Mouse (Mus musculus) C2C12 (cell line): Measurements from ENCODE around the gene Psrc1. TPM values are rescaled to one million over a fixed set of nuclear protein-coding genes. Genes with fewer than 3 reads are reported as not detected.

Experiments used
- H3K27me3 ChIP-seq: one replicate; pipeline ENCODE4 v1.6.1; 2011; ENCODE audit not compliant: control insufficient read depth, insufficient read depth, insufficient read length
- H3K36me3 ChIP-seq: one replicate; pipeline ENCODE4 v1.6.1; 2011; ENCODE audit not compliant: control insufficient read depth, insufficient read depth
- H3K4me3 ChIP-seq: one replicate; pipeline ENCODE4 v1.5.1; 2011; ENCODE audit warnings: mild to moderate bottlenecking, control low read depth; ENCODE audit not compliant: poor library complexity, insufficient read depth, severe bottlenecking
- H3K79me2 ChIP-seq: one replicate; pipeline ENCODE4 v1.6.1; 2011; ENCODE audit not compliant: control insufficient read depth, insufficient read depth
- H3K79me3 ChIP-seq: one replicate; pipeline ENCODE4 v1.6.1; 2011; ENCODE audit warnings: low read depth, control low read depth
- H3ac ChIP-seq: one replicate; pipeline ENCODE3; 2011; ENCODE audit warnings: low read depth; ENCODE audit not compliant: control insufficient read depth, insufficient read length
- CEBPB ChIP-seq: IDR thresholded peaks from one replicate; pipeline ENCODE4 v1.6.1; 2011; ENCODE audit warnings: low read depth, mild to moderate bottlenecking, control low read depth, moderate library complexity
- CTCF ChIP-seq: IDR thresholded peaks from one replicate; pipeline ENCODE4 v1.5.1; 2011; ENCODE audit not compliant: control insufficient read depth, insufficient read depth, insufficient read length
- FOSL1 ChIP-seq: IDR thresholded peaks from one replicate; pipeline ENCODE4 v1.8.0; 2011; ENCODE audit warnings: mild to moderate bottlenecking, low read length; ENCODE audit not compliant: poor library complexity, insufficient read depth, severe bottlenecking
- MAX ChIP-seq: IDR thresholded peaks from one replicate; pipeline ENCODE4 v1.6.1; 2011; ENCODE audit warnings: mild to moderate bottlenecking, control low read depth
- MYOD1 ChIP-seq: IDR thresholded peaks from one replicate; pipeline ENCODE4 v1.6.1; 2011; ENCODE audit warnings: low read depth; ENCODE audit not compliant: control insufficient read depth, insufficient read length
- MYOG ChIP-seq: IDR thresholded peaks from one replicate; pipeline ENCODE4 v1.6.1; 2011; ENCODE audit not compliant: control insufficient read depth, insufficient read length; ENCODE audit errors: extremely low read depth
- USF1 ChIP-seq: IDR thresholded peaks from one replicate; pipeline ENCODE4 v1.6.1; 2011; ENCODE audit warnings: low read depth, mild to moderate bottlenecking, control low read depth, moderate library complexity
- polyA plus RNA-seq: library from polyadenylated mRNA; unstranded; fragments of >200 nt; fragmentation: generic; extraction: Trizol; gene quantifications from one replicate; pipeline ENCODE4 v1.2.1, GENCODE M21; 2012; ENCODE audit warnings: missing spikeins

Gene Psrc1
- polyA plus RNA-seq, 1 experiment: 27.9 TPM

DNA sequence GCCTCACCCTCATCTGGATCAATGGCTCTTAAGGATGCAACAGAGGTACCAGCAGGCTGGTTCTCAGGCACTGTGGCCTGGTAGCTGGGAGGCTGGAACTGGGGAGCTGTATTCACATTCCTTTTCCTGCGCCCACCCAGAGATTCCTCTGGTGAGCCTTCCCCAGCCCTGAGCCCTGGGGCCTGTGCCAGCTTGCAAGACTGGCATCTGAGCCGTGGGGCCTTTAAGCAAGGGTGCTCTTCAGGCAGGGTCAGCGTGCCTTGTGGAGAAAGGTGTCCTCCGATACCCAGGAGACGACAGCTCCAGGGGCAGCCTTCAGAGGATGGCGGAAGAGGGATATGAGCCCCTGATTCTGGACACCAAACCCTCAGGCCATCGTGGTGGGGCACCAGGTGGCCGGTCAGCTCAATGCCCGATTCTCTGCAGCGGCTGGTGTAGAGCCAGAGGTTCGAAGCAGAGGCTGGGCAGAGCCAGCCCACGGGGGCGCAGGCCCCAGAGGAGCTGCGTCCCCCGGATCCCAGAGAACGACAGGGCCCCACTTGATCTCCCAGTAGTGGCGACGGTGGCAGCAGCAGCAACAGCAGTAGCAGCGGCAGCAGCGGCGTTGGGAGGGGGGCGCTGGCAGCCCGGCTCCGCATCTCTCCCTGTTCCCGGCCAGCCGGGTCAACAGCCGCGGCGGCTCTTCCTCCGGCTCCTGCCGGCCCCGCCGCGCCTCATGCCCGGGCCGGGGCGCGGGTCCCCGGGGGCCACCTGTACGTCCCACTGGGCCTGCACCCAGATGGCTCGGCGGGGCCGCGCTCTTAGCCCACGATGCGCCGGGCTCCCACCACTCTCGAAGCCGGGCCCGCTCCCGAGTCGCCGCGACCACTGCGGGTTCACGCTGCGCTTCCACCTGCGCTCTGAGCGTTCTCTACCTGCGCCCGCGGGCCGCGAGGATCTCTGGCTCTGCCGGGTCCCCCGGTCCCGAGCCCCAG, 31.5 kb downstream of the Psrc1 start, which contains the start of gene Celsr2:
Celsr2 (minus strand) TSS at position 696 of the 974 bp plus-strand sequence.
- Histone ChIP-seq H3K4me3 (no peak within 1 kb of the TSS), H3K36me3 (no peaks in the 10 kb centered on the region), H3K79me2 (no peaks in the 10 kb centered on the region), H3K27me3 (peaks cover 43% of the 10 kb centered on the region), H3K79me3 (no peaks in the 10 kb centered on the region), H3ac (no peak within 1 kb of the TSS)
- TF ChIP-seq MAX (no peak), MYOG (no peak), CEBPB (no peak), USF1 (no peak), MYOD1 (no peak), CTCF (no peak), FOSL1 (no peak)

DNA sequence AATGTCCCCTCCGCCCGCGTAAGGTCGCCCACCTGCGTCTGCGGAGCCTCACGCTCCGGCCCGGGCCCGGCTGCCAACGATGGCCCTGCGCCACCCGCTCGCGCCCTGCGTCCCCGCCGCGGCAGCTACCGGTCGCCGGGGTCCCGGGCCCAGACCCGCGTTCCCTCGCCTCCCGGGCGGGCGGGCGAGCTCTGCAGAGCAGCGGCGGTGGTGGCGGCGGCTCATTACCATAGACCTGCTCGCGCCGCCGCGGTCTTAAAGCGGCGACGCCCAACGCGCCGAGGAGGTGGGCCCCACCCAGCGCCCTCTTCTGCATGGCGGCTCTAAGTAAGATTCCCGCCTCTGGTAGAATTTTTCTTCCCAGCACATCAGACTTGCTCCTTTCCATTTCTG, 32.2 kb downstream of the Psrc1 start:
- no peak for TF ChIP-seq MYOG
- no peak for TF ChIP-seq CTCF
- TF ChIP-seq MAX: no peak
- no peak for TF ChIP-seq FOSL1
- TF ChIP-seq MYOD1: no peak
- no peak for TF ChIP-seq CEBPB
- TF ChIP-seq USF1: no peak
- H3K27me3 ChIP-seq: peaks cover 36% of the 10 kb centered on the region
- H3K79me2 ChIP-seq: no peaks in the 10 kb centered on the region
- no peak overlapping the region for H3K4me3 ChIP-seq
- H3ac ChIP-seq: no peak overlapping the region
- no peaks in the 10 kb centered on the region for H3K36me3 ChIP-seq
- no peaks in the 10 kb centered on the region for H3K79me3 ChIP-seq

DNA sequence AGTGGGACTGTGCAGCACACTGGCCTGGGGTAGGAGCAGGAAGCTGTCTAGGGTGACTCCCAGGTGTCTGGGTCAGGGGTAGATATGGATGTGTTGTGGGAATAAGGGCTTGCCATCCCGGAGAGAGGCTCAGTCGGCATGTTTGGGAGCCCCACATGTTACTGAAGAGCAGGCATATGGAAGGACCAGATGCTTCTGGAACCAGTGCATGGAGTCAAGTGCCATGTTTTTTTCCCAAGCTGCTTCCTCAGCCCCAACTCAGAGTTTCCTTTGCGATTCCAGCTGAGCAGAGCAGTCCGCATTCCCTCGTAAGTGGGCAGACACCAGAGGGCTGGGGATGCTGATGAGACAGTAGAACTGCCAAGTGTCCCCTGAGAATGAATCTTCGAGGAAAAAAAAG, 39.4 kb downstream of the Psrc1 start:
- no peak overlapping the region for H3ac ChIP-seq
- TF ChIP-seq MYOG (no peak), FOSL1 (no peak), USF1 (no peak), CEBPB (no peak), MAX (no peak), MYOD1 (no peak), CTCF (no peak)
- H3K36me3 ChIP-seq: peaks cover 30% of the 10 kb centered on the region
- H3K4me3 ChIP-seq: no peak overlapping the region
- no peaks in the 10 kb centered on the region for H3K79me3 ChIP-seq
- no peaks in the 10 kb centered on the region for H3K79me2 ChIP-seq
- H3K27me3 ChIP-seq: no peaks in the 10 kb centered on the region

DNA sequence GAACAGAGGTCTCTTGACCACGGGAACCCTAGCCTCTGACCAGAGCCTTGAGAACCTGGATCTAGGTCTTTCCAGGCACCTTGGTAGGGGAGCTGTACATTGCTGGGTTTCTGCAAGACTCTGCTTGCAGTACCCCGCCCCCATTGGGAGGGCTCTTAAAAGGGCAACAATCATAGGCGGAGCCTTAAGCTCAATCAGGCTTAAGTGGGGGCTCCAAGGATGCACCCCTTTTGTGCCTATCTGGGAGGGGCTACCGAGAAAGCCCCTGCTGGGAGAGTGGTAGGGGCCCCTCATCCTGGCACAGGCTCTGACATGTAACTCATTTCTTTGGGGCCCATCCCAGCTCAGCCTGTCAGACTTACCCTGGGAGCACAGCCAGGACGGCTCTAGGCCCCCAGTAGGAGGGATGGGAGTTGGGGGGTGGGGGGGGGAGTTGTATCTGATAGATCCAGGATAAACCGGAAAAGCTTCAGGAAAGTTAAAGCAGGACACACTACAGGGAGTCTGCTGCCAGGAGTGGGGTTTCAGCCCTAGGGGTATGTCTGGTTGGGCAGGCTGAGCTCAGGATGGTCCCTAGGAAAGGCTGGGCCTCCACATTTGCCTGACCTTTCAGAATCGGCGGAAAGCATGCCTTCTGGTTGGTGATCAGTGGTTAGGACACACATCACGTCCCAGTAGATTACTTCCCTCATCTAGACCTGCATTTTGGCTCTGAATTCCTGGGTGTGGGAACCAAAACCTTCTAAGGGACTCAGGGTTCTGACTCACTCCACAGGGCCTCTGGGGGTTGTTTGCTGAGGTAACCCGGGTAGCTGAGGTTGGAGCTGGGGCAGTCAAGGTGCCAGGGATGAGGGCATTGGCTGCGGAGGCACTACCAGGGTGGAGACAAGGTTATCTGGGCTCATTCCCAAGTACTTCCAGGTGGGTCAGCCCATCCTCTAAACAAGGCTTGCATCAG, 40.5 kb downstream of the Psrc1 start:
- Histone ChIP-seq H3K4me3 (no peak overlapping the region), H3K36me3 (peaks cover 41% of the 10 kb centered on the region), H3K27me3 (no peaks in the 10 kb centered on the region), H3K79me2 (no peaks in the 10 kb centered on the region), H3ac (no peak overlapping the region), H3K79me3 (no peaks in the 10 kb centered on the region)
- TF ChIP-seq CTCF (no peak), MYOD1 (no peak), CEBPB (no peak), USF1 (no peak), MYOG (no peak), MAX (no peak), FOSL1 (no peak)

DNA sequence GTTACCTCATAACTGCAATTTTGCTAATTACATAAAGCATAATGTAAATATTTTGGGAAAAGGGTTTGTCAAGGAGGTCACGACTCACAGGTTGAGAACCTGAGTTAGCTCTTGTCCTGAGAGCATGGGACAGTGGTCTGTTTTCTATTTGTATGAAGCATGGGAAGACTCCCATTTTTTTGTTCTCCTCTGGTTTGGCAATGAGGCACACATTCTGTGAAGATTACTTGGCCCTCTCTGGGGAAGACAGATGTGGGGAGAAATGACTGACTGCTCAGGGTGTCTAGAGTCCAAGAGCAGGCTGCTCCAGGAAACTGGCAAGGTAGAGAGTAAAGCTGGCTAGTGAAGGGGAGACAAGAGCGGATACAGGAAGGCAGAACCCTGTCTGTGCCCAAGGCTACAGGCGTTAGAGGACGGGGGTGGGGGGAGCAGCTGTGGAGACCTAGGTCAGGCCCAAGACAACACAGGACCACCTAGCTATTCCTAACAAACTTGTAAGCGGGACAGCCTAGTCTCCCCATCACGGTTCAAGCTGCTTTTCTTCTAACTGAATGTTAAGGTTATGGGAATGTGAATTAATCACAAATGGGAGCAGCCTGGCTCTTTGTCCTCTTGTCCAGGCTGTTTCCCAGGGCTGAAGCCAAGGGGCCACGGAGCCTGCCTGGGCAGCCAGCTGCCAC, 41.4 kb downstream of the Psrc1 start:
- H3K4me3 ChIP-seq: no peak overlapping the region
- H3ac ChIP-seq: no peak overlapping the region
- no peaks in the 10 kb centered on the region for H3K79me2 ChIP-seq
- peaks cover 50% of the 10 kb centered on the region for H3K36me3 ChIP-seq
- no peaks in the 10 kb centered on the region for H3K79me3 ChIP-seq
- TF ChIP-seq CEBPB (no peak), MAX (no peak), CTCF (no peak), USF1 (no peak), MYOG (no peak), FOSL1 (no peak), MYOD1 (no peak)
- no peaks in the 10 kb centered on the region for H3K27me3 ChIP-seq
